Mouse (Mus musculus) stomach, embryonic 14.5 days (tissue): Measurements from ENCODE around the gene Gm4763. TPM values are rescaled to one million over a fixed set of nuclear protein-coding genes. Genes with fewer than 3 reads are reported as not detected.
"Not testable (repeated sequence)": the region's sequence is repeated elsewhere in the genome, so short reads cannot be mapped to it uniquely, and the experiment has no call there.

ENCODE experiments used
- ATAC-seq: fragments of 200-750 bp; cut with Nextera tagmentation; 2 replicates; pipeline ENCODE4 v1.8.0; 2017; ENCODE audit warnings: low read depth, moderate TSS enrichment; ENCODE audit not compliant: insufficient number of reproducible peaks, insufficient read depth, low FRiP score
- H3K27ac ChIP-seq: fragments of 300-500 bp; sonication (generic); 2 replicates; pipeline ENCODE4 v1.5.1; 2014; ENCODE audit warnings: mild to moderate bottlenecking, low read length, moderate library complexity, mixed read lengths
- H3K27me3 ChIP-seq: fragments of 300-500 bp; sonication (generic); 2 replicates; pipeline ENCODE4 v1.6.1; 2014; ENCODE audit warnings: low read length, control low read depth, mixed read lengths; ENCODE audit not compliant: control insufficient read depth, insufficient read depth
- H3K36me3 ChIP-seq: fragments of 300-500 bp; sonication (generic); 2 replicates; pipeline ENCODE4 v1.6.1; 2014; ENCODE audit warnings: mild to moderate bottlenecking, control low read depth, low read length, moderate library complexity, mixed read lengths; ENCODE audit not compliant: control insufficient read depth, insufficient read depth
- H3K4me1 ChIP-seq: fragments of 300-500 bp; sonication (generic); 2 replicates; pipeline ENCODE4 v1.6.1; 2014; ENCODE audit warnings: low read length, control low read depth, mixed read lengths; ENCODE audit not compliant: control insufficient read depth, insufficient read depth
- H3K4me2 ChIP-seq: fragments of 300-500 bp; sonication (generic); replicated peaks from 2 replicates; pipeline ENCODE4 v1.6.1; 2014; ENCODE audit warnings: low read depth, low read length, control low read depth
- H3K4me3 ChIP-seq: fragments of 300-500 bp; sonication (generic); 2 replicates; pipeline ENCODE4 v1.5.1; 2014; ENCODE audit warnings: low read depth, low read length, control low read depth
- H3K9ac ChIP-seq: fragments of 300-500 bp; sonication (generic); replicated peaks from 2 replicates; pipeline ENCODE4 v1.6.1; 2014; ENCODE audit warnings: low read depth, mild to moderate bottlenecking, control low read depth, low read length, moderate library complexity, mixed read lengths
- H3K9me3 ChIP-seq: fragments of 300-500 bp; sonication (generic); 2 replicates; pipeline ENCODE4 v1.6.1; 2016; ENCODE audit warnings: low read depth, low read length, control low read depth; ENCODE audit not compliant: control insufficient read depth
- WGBS: fragments of 180-500 bp; shearing (Covaris S2); extraction: QIAGEN DNeasy Blood & Tissue Kit; methylation state at CpG from one replicate; pipeline ENCODE4 v1.1.7; 2014; 5-methylcytosine and 5-hydroxymethylcytosine counted together
- polyA plus RNA-seq: library from polyadenylated mRNA; unstranded; fragments of >200 nt; fragmentation: Nextera tagmentation; extraction: Ambion mirVana; gene quantifications from 2 replicates; pipeline ENCODE4 v1.2.1, GENCODE M21; 2014

Gm4763 gene
- not detected in 2 replicates for polyA plus RNA-seq

DNA sequence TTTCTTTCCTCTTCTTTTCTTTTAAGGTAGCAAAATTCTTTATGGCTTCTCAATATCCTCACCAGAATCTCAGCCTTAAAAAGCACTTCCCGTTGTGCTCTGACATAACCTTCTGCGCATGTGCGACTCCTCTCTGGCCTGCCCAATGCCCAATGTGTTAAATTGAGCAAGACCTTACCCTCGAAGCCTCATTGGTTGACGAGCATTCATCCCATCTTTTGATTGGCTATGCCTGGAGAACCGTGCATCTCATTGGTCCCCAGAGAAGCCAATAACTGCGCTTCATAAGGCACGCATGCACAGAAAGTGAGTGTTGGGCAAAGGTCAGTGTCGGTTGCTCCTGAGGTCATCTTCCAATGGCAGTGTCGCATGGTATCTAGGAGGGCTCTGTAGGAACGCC is at the start of gene Gm4763:
TSS of gene Gm4763 (minus strand) at position 101 of the 400 bp plus-strand sequence.
- not testable (repeated sequence) for H3K4me2 ChIP-seq, H3K4me3 ChIP-seq, H3K36me3 ChIP-seq, ATAC-seq, H3K27me3 ChIP-seq, H3K4me1 ChIP-seq, H3K9ac ChIP-seq, H3K27ac ChIP-seq, H3K9me3 ChIP-seq
- whole genome bisulfite sequencing: 91% methylated on average over 11 of the region's 11 CpGs

DNA sequence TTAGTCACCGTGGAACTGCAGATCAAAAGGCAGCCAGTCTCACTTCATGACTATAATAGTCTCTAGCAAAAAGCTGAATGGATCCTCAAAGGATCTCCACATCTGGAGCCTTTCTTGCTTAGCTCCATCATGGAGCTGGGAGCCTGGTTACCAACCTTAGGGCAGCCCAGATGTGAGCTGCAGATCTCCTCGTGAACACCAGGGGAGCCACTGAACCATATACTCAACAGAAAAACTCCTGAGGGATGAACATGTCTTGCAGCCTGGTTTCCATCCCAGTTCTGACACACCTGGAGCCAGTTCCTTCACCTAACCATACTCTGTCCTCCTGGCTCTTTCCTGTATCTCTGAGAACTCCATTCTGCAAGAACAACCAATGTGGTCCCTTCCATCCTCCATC is 49.4 kb upstream of the Gm4763 start:
- Histone ChIP-seq H3K9me3 (no peaks in the 10 kb centered on the region), H3K9ac (no peak overlapping the region), H3K27ac (no peak overlapping the region), H3K27me3 (no peaks in the 10 kb centered on the region), H3K4me2 (no peak overlapping the region), H3K36me3 (no peaks in the 10 kb centered on the region), H3K4me1 (no peaks in the 10 kb centered on the region), H3K4me3 (no peak overlapping the region)
- 72% methylated on average over 2 of the region's 2 CpGs for WGBS
- no peak for ATAC-seq

- no peaks in the 10 kb centered on the region for H3K36me3 ChIP-seq
- no peak for ATAC-seq
- H3K4me1 ChIP-seq: no peaks in the 10 kb centered on the region
- H3K9me3 ChIP-seq: no peaks in the 10 kb centered on the region
- no peak overlapping the region for H3K4me2 ChIP-seq
- no peak overlapping the region for H3K4me3 ChIP-seq
- H3K27ac ChIP-seq: no peak overlapping the region
- H3K9ac ChIP-seq: no peak overlapping the region
- WGBS: 49% methylated on average over 3 of the region's 3 CpGs
- H3K27me3 ChIP-seq: no peaks in the 10 kb centered on the region
These were observed 47.3 kb upstream of the Gm4763 start for GRCm38 (mm10) chr7:24773942-24774535.

- H3K36me3 ChIP-seq: no peaks in the 10 kb centered on the region
- no peak overlapping the region for H3K9ac ChIP-seq
- H3K9me3 ChIP-seq: no peaks in the 10 kb centered on the region
- H3K4me3 ChIP-seq: no peak overlapping the region
- ATAC-seq: no peak
- no peaks in the 10 kb centered on the region for H3K27me3 ChIP-seq
- no peak overlapping the region for H3K27ac ChIP-seq
- no peak overlapping the region for H3K4me2 ChIP-seq
- H3K4me1 ChIP-seq: no peaks in the 10 kb centered on the region
These were observed 44.7 kb upstream of the Gm4763 start for GRCm38 (mm10) chr7:24771361-24771760.

DNA sequence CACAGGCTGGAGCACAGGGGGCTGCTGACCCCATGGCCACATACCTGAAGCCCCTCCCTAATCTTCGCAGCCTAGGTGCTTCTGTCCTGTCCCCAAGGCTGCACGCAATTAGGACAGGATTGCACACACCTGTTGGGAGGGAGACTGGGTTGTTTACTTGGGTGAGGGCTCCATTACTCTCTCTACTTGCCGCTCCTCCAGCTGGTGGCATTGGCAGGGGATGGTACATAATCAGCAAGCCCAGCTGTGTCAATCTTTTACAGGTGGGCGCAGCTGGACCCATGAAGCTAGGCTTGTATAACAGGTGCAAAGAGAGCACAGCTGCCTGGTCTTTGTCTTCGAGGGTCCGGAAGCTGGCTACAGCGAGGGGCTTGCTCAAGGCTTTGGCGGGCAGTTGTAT is 35.9 kb upstream of the Gm4763 start:
- no peaks in the 10 kb centered on the region for H3K9me3 ChIP-seq
- H3K4me1 ChIP-seq: no peaks in the 10 kb centered on the region
- WGBS: 69% methylated on average over 8 of the region's 8 CpGs
- H3K27me3 ChIP-seq: no peaks in the 10 kb centered on the region
- H3K27ac ChIP-seq: no peak overlapping the region
- no peak overlapping the region for H3K9ac ChIP-seq
- H3K36me3 ChIP-seq: no peaks in the 10 kb centered on the region
- no peak overlapping the region for H3K4me3 ChIP-seq
- no peak for ATAC-seq
- H3K4me2 ChIP-seq: no peak overlapping the region

GRCm38 (mm10) chr7:24761161-24761560 is 34.5 kb upstream of the Gm4763 start:
- Histone ChIP-seq H3K27ac (no peak overlapping the region), H3K4me2 (no peak overlapping the region), H3K4me1 (no peaks in the 10 kb centered on the region), H3K36me3 (no peaks in the 10 kb centered on the region), H3K9ac (no peak overlapping the region), H3K4me3 (no peak overlapping the region), H3K9me3 (no peaks in the 10 kb centered on the region), H3K27me3 (no peaks in the 10 kb centered on the region)
- no peak for ATAC-seq
- 66% methylated on average over 6 of the region's 6 CpGs for WGBS

GRCm38 (mm10) chr7:24760211-24760610 is 33.5 kb upstream of the Gm4763 start, which contains the start of gene Cd177:
Gene Cd177, minus strand, starts transcription at chr7:24760311.
- no peaks in the 10 kb centered on the region for H3K9me3 ChIP-seq
- no peak within 1 kb of the TSS for H3K27ac ChIP-seq
- H3K27me3 ChIP-seq: no peaks in the 10 kb centered on the region
- no peaks in the 10 kb centered on the region for H3K4me1 ChIP-seq
- no peak within 1 kb of the TSS for H3K4me3 ChIP-seq
- no peak within 1 kb of the TSS for H3K4me2 ChIP-seq
- H3K36me3 ChIP-seq: no peaks in the 10 kb centered on the region
- 58% methylated on average over 6 of the region's 6 CpGs for WGBS
- H3K9ac ChIP-seq: no peak within 1 kb of the TSS
- ATAC-seq: no peak

- Histone ChIP-seq H3K9ac (no peak overlapping the region), H3K9me3 (no peaks in the 10 kb centered on the region), H3K27me3 (no peaks in the 10 kb centered on the region), H3K27ac (no peak overlapping the region), H3K4me2 (no peak overlapping the region), H3K4me3 (no peak overlapping the region), H3K36me3 (no peaks in the 10 kb centered on the region), H3K4me1 (no peaks in the 10 kb centered on the region)
- WGBS: 92% methylated on average over 1 of the region's 1 CpGs
- no peak for ATAC-seq
These were observed 31.8 kb upstream of the Gm4763 start for GRCm38 (mm10) chr7:24758520-24758919.

- WGBS: 74% methylated on average over 5 of the region's 5 CpGs
- Histone ChIP-seq H3K4me2 (no peak overlapping the region), H3K27ac (no peak overlapping the region), H3K4me1 (no peaks in the 10 kb centered on the region), H3K27me3 (no peaks in the 10 kb centered on the region), H3K9me3 (no peaks in the 10 kb centered on the region), H3K9ac (no peak overlapping the region), H3K4me3 (no peak overlapping the region), H3K36me3 (no peaks in the 10 kb centered on the region)
- no peak for ATAC-seq
These were observed 26.8 kb upstream of the Gm4763 start for GRCm38 (mm10) chr7:24753476-24753875.
